Mouse (Mus musculus) liver, embryonic 15.5 days (tissue): ENCODE results near the gene Mylk. TPM values are rescaled to one million over a fixed set of nuclear protein-coding genes. Genes with fewer than 3 reads are reported as not detected.
"Not testable (repeated sequence)": the region's sequence is repeated elsewhere in the genome, so short reads cannot be mapped to it uniquely, and the experiment has no call there.

Experiments used
- ATAC-seq: fragments of 200-750 bp; cut with Nextera tagmentation; 2 replicates; pipeline ENCODE4 v1.8.0; 2017; ENCODE audit warnings: moderate number of reproducible peaks, mild to moderate bottlenecking, moderate library complexity; ENCODE audit not compliant: insufficient read depth
- H3K27ac ChIP-seq: fragments of 300-500 bp; sonication (generic); replicated peaks from 2 replicates; pipeline ENCODE4 v1.5.1; 2015; ENCODE audit warnings: mild to moderate bottlenecking, inconsistent platforms
- H3K27me3 ChIP-seq: fragments of 300-500 bp; sonication (generic); 2 replicates; pipeline ENCODE4 v1.6.1; 2015; ENCODE audit warnings: mild to moderate bottlenecking, inconsistent platforms
- H3K36me3 ChIP-seq: fragments of 300-500 bp; sonication (generic); replicated peaks from 2 replicates; pipeline ENCODE4 v1.6.1; 2015; ENCODE audit warnings: moderate library complexity, mild to moderate bottlenecking, inconsistent platforms
- H3K4me1 ChIP-seq: fragments of 300-500 bp; sonication (generic); replicated peaks from 2 replicates; pipeline ENCODE4 v1.6.1; 2015; ENCODE audit warnings: inconsistent platforms
- H3K4me2 ChIP-seq: fragments of 300-500 bp; sonication (generic); 2 replicates; pipeline ENCODE4 v1.6.1; 2015; ENCODE audit warnings: moderate library complexity, mild to moderate bottlenecking, inconsistent platforms
- H3K4me3 ChIP-seq: fragments of 300-500 bp; sonication (generic); replicated peaks from 2 replicates; pipeline ENCODE4 v1.5.1; 2015; ENCODE audit warnings: mild to moderate bottlenecking, inconsistent platforms
- H3K9ac ChIP-seq: fragments of 300-500 bp; sonication (generic); 2 replicates; pipeline ENCODE4 v1.6.1; 2015; ENCODE audit warnings: moderate library complexity, mild to moderate bottlenecking, inconsistent platforms
- H3K9me3 ChIP-seq: fragments of 300-500 bp; sonication (generic); replicated peaks from 2 replicates; pipeline ENCODE4 v1.6.1; 2016; ENCODE audit warnings: inconsistent platforms
- WGBS: fragments of 180-500 bp; shearing (Covaris S2); methylation state at CpG from one replicate; pipeline ENCODE4 v1.1.7; 2015; ENCODE audit warnings: mixed read lengths; ENCODE audit not compliant: insufficient replicate concordance; 5-methylcytosine and 5-hydroxymethylcytosine counted together
- polyA plus RNA-seq: library from polyadenylated mRNA; unstranded; fragments of >200 nt; fragmentation: Nextera tagmentation; extraction: Ambion mirVana; gene quantifications from 2 replicates; pipeline ENCODE4 v1.2.1, GENCODE M21; 2015

The Mylk gene
- 4.4 and 4.9 TPM in 2 replicates for polyA plus RNA-seq

DNA sequence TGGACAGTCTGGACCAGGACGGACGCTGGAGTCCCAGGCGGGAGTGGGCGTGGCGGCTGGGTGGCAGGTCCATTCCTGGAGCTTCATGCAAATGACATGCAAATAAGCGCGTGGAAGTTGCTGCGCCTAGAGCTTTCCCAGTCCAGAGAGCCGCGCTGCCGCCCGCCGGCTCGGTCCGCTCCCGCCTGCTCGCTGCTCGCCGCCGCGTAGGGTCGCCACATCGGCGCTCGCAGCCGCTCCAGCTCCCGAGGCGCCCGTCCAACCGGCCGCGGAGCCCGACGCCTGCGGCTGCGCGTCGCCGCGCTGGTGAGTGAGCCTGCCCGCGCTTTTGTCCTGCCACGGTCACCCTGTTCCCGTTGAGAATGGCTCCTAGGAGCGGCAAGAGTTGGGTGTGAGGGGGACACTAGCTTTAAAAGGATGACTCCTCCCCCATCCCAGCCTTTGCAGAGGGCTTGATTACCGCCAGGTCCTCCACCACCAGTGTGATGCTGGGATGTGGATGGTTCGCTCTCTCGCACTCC lies at the start of gene Mylk:
Mylk (plus strand) TSS at position 146 of the 521 bp plus-strand sequence.
- H3K9me3 ChIP-seq = no peaks in the 10 kb centered on the region
- H3K36me3 ChIP-seq = no peaks in the 10 kb centered on the region
- H3K27me3 ChIP-seq = peaks cover 43% of the 10 kb centered on the region
- under 1% methylated on average over 48 of the region's 48 CpGs for WGBS
- peak; percentile 84 for ATAC-seq
- peaks cover 9% of the 10 kb centered on the region for H3K4me1 ChIP-seq
- peak within 1 kb of the TSS; percentile 44 for H3K4me3 ChIP-seq
- no peak within 1 kb of the TSS for H3K27ac ChIP-seq
- peak within 1 kb of the TSS; percentile 64 for H3K4me2 ChIP-seq
- no peak within 1 kb of the TSS for H3K9ac ChIP-seq

GRCm38 (mm10) chr16:34698721-34699120 lies 46.3 kb upstream of the Mylk start:
- not testable (repeated sequence) for H3K4me3 ChIP-seq, H3K4me2 ChIP-seq, H3K27ac ChIP-seq, H3K9me3 ChIP-seq, H3K9ac ChIP-seq, ATAC-seq, H3K27me3 ChIP-seq, H3K4me1 ChIP-seq
- 49% methylated on average over 3 of the region's 3 CpGs for WGBS
- H3K36me3 ChIP-seq = peaks cover 14% of the 10 kb centered on the region

GRCm38 (mm10) chr16:34700165-34700827 lies 44.7 kb upstream of the Mylk start:
- Histone ChIP-seq H3K4me2 (no peak overlapping the region), H3K27me3 (no peaks in the 10 kb centered on the region), H3K36me3 (peaks cover 20% of the 10 kb centered on the region), H3K27ac (no peak overlapping the region), H3K9me3 (no peaks in the 10 kb centered on the region), H3K4me3 (no peak overlapping the region), H3K4me1 (no peaks in the 10 kb centered on the region), H3K9ac (no peak overlapping the region)
- 22% methylated on average over 7 of the region's 7 CpGs for WGBS
- ATAC-seq = no peak

GRCm38 (mm10) chr16:34700828-34701216 lies 44.2 kb upstream of the Mylk start:
- no peak for ATAC-seq
- no peak overlapping the region for H3K4me2 ChIP-seq
- no peak overlapping the region for H3K4me3 ChIP-seq
- no peaks in the 10 kb centered on the region for H3K27me3 ChIP-seq
- H3K9ac ChIP-seq = no peak overlapping the region
- H3K27ac ChIP-seq = no peak overlapping the region
- H3K36me3 ChIP-seq = peaks cover 24% of the 10 kb centered on the region
- no peaks in the 10 kb centered on the region for H3K9me3 ChIP-seq
- H3K4me1 ChIP-seq = no peaks in the 10 kb centered on the region
- WGBS = 73% methylated on average over 6 of the region's 6 CpGs

- peaks cover 32% of the 10 kb centered on the region for H3K36me3 ChIP-seq
- no peaks in the 10 kb centered on the region for H3K4me1 ChIP-seq
These were observed 39.0 kb upstream of the Mylk start for GRCm38 (mm10) chr16:34706019-34706418.

DNA sequence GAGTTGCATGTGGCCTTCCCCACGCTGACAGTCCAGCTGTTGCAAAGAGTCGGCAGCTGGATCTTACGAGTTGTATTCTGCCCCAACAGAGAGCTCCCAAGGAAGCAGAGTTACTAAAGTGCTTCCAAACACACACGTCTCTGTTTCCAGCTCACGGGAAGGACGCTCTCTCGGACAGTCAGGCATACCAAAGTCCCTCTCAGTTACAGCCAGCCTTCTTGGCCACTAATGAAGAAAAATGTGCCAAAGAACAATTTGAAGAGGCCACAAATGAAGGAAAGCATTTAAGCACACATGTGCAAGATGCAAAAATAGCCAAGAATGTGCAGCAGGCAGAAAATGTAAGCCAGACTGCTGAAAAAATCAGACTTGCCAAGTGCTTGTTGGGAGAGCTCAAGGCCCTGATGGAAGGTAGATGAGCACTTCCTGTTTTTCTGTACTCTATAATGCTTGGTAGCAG lies 38.5 kb upstream of the Mylk start:
- no peak overlapping the region for H3K4me3 ChIP-seq
- WGBS = 75% methylated on average over 7 of the region's 7 CpGs
- H3K36me3 ChIP-seq = peaks cover 32% of the 10 kb centered on the region
- ATAC-seq = no peak
- no peaks in the 10 kb centered on the region for H3K9me3 ChIP-seq
- H3K4me2 ChIP-seq = no peak overlapping the region
- no peak overlapping the region for H3K27ac ChIP-seq
- no peaks in the 10 kb centered on the region for H3K4me1 ChIP-seq
- H3K9ac ChIP-seq = no peak overlapping the region
- H3K27me3 ChIP-seq = no peaks in the 10 kb centered on the region

More at GRCm38 (mm10) chr16:34706019-34706418, 39.0 kb upstream of the Mylk start:
- no peak overlapping the region for H3K27ac ChIP-seq
- ATAC-seq = no peak
- H3K4me2 ChIP-seq = no peak overlapping the region
- 68% methylated on average over 2 of the region's 2 CpGs for WGBS
- H3K9me3 ChIP-seq = no peaks in the 10 kb centered on the region
- no peak overlapping the region for H3K4me3 ChIP-seq
- H3K27me3 ChIP-seq = no peaks in the 10 kb centered on the region
- H3K9ac ChIP-seq = no peak overlapping the region

- H3K4me3 ChIP-seq = no peak overlapping the region
- H3K9ac ChIP-seq = no peak overlapping the region
- H3K4me2 ChIP-seq = no peak overlapping the region
- H3K4me1 ChIP-seq = no peaks in the 10 kb centered on the region
- 79% methylated on average over 3 of the region's 3 CpGs for WGBS
- H3K27ac ChIP-seq = no peak overlapping the region
- no peaks in the 10 kb centered on the region for H3K27me3 ChIP-seq
- ATAC-seq = no peak
- H3K9me3 ChIP-seq = no peaks in the 10 kb centered on the region
- H3K36me3 ChIP-seq = peaks cover 16% of the 10 kb centered on the region
These were observed 33.5 kb upstream of the Mylk start for GRCm38 (mm10) chr16:34711481-34711880.

GRCm38 (mm10) chr16:34725156-34725555 lies 19.9 kb upstream of the Mylk start:
- WGBS = 81% methylated on average over 3 of the region's 3 CpGs
- H3K36me3 ChIP-seq = peaks cover 16% of the 10 kb centered on the region
- no peak overlapping the region for H3K4me2 ChIP-seq
- no peak for ATAC-seq
- H3K4me1 ChIP-seq = no peaks in the 10 kb centered on the region
- H3K4me3 ChIP-seq = no peak overlapping the region
- no peaks in the 10 kb centered on the region for H3K27me3 ChIP-seq
- no peaks in the 10 kb centered on the region for H3K9me3 ChIP-seq
- no peak overlapping the region for H3K27ac ChIP-seq
- no peak overlapping the region for H3K9ac ChIP-seq

DNA sequence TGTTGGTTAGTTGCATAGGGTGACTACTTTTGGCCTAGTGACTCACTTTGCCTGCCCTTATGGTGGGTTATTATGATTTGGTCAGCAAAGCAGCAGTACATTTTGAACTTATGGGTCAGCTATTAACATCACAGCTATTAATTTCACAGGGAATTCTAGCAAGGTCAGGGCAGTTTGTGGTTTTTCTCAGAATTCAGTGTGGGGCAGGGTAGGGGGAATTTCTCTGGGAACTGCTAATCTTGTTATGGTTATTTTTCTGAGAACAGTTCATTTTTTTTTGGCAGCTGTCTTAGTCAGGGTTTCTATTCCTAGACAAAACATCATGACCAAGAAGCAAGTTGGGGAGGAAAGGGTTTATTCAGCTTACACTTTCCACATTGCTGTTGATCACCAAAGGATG lies 16.4 kb upstream of the Mylk start:
- not testable (repeated sequence) for ATAC-seq, H3K4me3 ChIP-seq

GRCm38 (mm10) chr16:34729371-34729770 lies 15.6 kb upstream of the Mylk start:
- ATAC-seq = no peak
- H3K27me3 ChIP-seq = no peaks in the 10 kb centered on the region
- 57% methylated on average over 1 of the region's 1 CpGs for WGBS
- no peak overlapping the region for H3K4me2 ChIP-seq
- no peaks in the 10 kb centered on the region for H3K9me3 ChIP-seq
- no peak overlapping the region for H3K27ac ChIP-seq
- no peak overlapping the region for H3K9ac ChIP-seq
- no peak overlapping the region for H3K4me3 ChIP-seq
- no peaks in the 10 kb centered on the region for H3K4me1 ChIP-seq
- H3K36me3 ChIP-seq = no peaks in the 10 kb centered on the region

More for the DNA sequence above, 16.4 kb upstream of the Mylk start:
- H3K9ac ChIP-seq, H3K4me2 ChIP-seq, H3K36me3 ChIP-seq, H3K4me1 ChIP-seq, H3K27ac ChIP-seq, H3K27me3 ChIP-seq, H3K9me3 ChIP-seq: not testable (repeated sequence)

- Histone ChIP-seq H3K27ac (no peak overlapping the region), H3K4me3 (no peak overlapping the region), H3K27me3 (peaks cover 6% of the 10 kb centered on the region; the same call in 1 of the 2 replicates), H3K4me1 (no peaks in the 10 kb centered on the region), H3K9ac (no peak overlapping the region), H3K36me3 (no peaks in the 10 kb centered on the region), H3K9me3 (no peaks in the 10 kb centered on the region), H3K4me2 (no peak overlapping the region)
- WGBS = 50% methylated on average over 4 of the region's 4 CpGs
- no peak for ATAC-seq
These were observed 6.3 kb upstream of the Mylk start for GRCm38 (mm10) chr16:34738656-34739233.
